Mouse (Mus musculus): ENCODE measurements at regions not wholly inside any gene's neighbourhood (a gene's known extent, or its start where the extent isn't known, plus 50 kb on each side); places are given as distances from the start of the nearest gene placed in this dataset.
"Not testable (repeated sequence)": the region's sequence is repeated elsewhere in the genome, so short reads cannot be mapped to it uniquely, and the experiment has no call there.

- ATAC-seq (replicated peaks; ENCODE audit: poor library complexity): no peak
Measured at GRCm38 (mm10) chr14:86599511-86599910, 541.5 kb downstream of the Diaph3 start.

GRCm38 (mm10) chr14:86588525-86588924 is 552.5 kb downstream of the Diaph3 start:
- ATAC-seq (replicated peaks; ENCODE audit: poor library complexity): no peak

GRCm38 (mm10) chr14:86585959-86586358 is 555.1 kb downstream of the Diaph3 start:
- not testable (repeated sequence) for ATAC-seq (replicated peaks; ENCODE audit: poor library complexity)

GRCm38 (mm10) chr14:86562728-86563127 is 578.3 kb downstream of the Diaph3 start:
- ATAC-seq (replicated peaks; ENCODE audit: poor library complexity): peak; percentile 78

- ATAC-seq (replicated peaks; ENCODE audit: poor library complexity): no peak
Measured at GRCm38 (mm10) chr14:86537992-86538391, 603.0 kb downstream of the Diaph3 start.

GRCm38 (mm10) chr14:86536341-86537027 is 604.6 kb downstream of the Diaph3 start:
- no peak for ATAC-seq (replicated peaks; ENCODE audit: poor library complexity)

GRCm38 (mm10) chr14:86510408-86510807 is 630.6 kb downstream of the Diaph3 start:
- ATAC-seq (replicated peaks; ENCODE audit: poor library complexity): no peak

- ATAC-seq (replicated peaks; ENCODE audit: poor library complexity): no peak
Measured at GRCm38 (mm10) chr14:86509686-86510085, 631.3 kb downstream of the Diaph3 start.

- no peak for ATAC-seq (replicated peaks; ENCODE audit: poor library complexity)
Measured at GRCm38 (mm10) chr14:86506286-86506685, 634.7 kb downstream of the Diaph3 start.

GRCm38 (mm10) chr14:86490826-86491225 is 650.2 kb downstream of the Diaph3 start:
- no peak for ATAC-seq (replicated peaks; ENCODE audit: poor library complexity)

- ATAC-seq (replicated peaks; ENCODE audit: poor library complexity): no peak
Measured at GRCm38 (mm10) chr14:86489872-86490631, 651.0 kb downstream of the Diaph3 start.

- ATAC-seq (replicated peaks; ENCODE audit: poor library complexity): no peak
Measured at GRCm38 (mm10) chr14:86489044-86489816, 651.8 kb downstream of the Diaph3 start.

GRCm38 (mm10) chr14:86487285-86487897 is 653.6 kb downstream of the Diaph3 start:
- no peak for ATAC-seq (replicated peaks; ENCODE audit: poor library complexity)

- ATAC-seq (replicated peaks; ENCODE audit: poor library complexity): no peak
Measured at GRCm38 (mm10) chr14:86484247-86484646, 656.8 kb downstream of the Diaph3 start.

- no peak for ATAC-seq (replicated peaks; ENCODE audit: poor library complexity)
Measured at GRCm38 (mm10) chr14:86473604-86474003, 667.4 kb downstream of the Diaph3 start.

- no peak for ATAC-seq (replicated peaks; ENCODE audit: poor library complexity)
Measured at GRCm38 (mm10) chr14:86470462-86470861, 670.6 kb downstream of the Diaph3 start.

- no peak for ATAC-seq (replicated peaks; ENCODE audit: poor library complexity)
Measured at GRCm38 (mm10) chr14:86467886-86468463, 673.1 kb downstream of the Diaph3 start.

- no peak for ATAC-seq (replicated peaks; ENCODE audit: poor library complexity)
Measured at GRCm38 (mm10) chr14:86463388-86463787, 677.6 kb downstream of the Diaph3 start.

- no peak for ATAC-seq (replicated peaks; ENCODE audit: poor library complexity)
Measured at GRCm38 (mm10) chr14:86453142-86453541, 687.9 kb downstream of the Diaph3 start.

GRCm38 (mm10) chr14:86450616-86451015 is 690.4 kb downstream of the Diaph3 start:
- ATAC-seq (replicated peaks; ENCODE audit: poor library complexity): no peak

- no peak for ATAC-seq (replicated peaks; ENCODE audit: poor library complexity)
Measured at GRCm38 (mm10) chr14:86445139-86445538, 695.9 kb downstream of the Diaph3 start.

All from megakaryocyte progenitor cell, adult 5-6 weeks (primary cell).